Mouse (Mus musculus) c-Kit-positive CD71-negative TER-119-negative erythroid progenitor cells, embryonic 14.5 days (primary cell): Measurements from ENCODE around the gene Srrm4.
"Not testable (repeated sequence)": the region's sequence is repeated elsewhere in the genome, so short reads cannot be mapped to it uniquely, and the experiment has no call there.

ENCODE experiments used
- DNase-seq: peaks from one replicate; pipeline ENCODE4 v3.0.0-alpha.2; 2013; ENCODE audit warnings: low read depth

Gene Srrm4

GRCm38 (mm10) chr5:116442697-116443458 lies 148.7 kb downstream of the Srrm4 start:
- DNase-seq = no peak

- no peak for DNase-seq
These were observed 151.4 kb downstream of the Srrm4 start for GRCm38 (mm10) chr5:116440251-116440650.

- DNase-seq = no peak
These were observed 153.3 kb downstream of the Srrm4 start for GRCm38 (mm10) chr5:116438328-116438727.

- no peak for DNase-seq
These were observed 155.5 kb downstream of the Srrm4 start for GRCm38 (mm10) chr5:116436117-116436516.

GRCm38 (mm10) chr5:116434976-116435850 lies 156.4 kb downstream of the Srrm4 start:
- no peak for DNase-seq

- DNase-seq = no peak
These were observed 158.7 kb downstream of the Srrm4 start for GRCm38 (mm10) chr5:116432871-116433270.

- DNase-seq = no peak
These were observed 164.9 kb downstream of the Srrm4 start for GRCm38 (mm10) chr5:116426701-116427100.

- not testable (repeated sequence) for DNase-seq
These were observed 165.9 kb downstream of the Srrm4 start for GRCm38 (mm10) chr5:116425709-116426108.

GRCm38 (mm10) chr5:116425273-116425672 lies 166.3 kb downstream of the Srrm4 start:
- DNase-seq = no peak

GRCm38 (mm10) chr5:116423746-116424145 lies 167.9 kb downstream of the Srrm4 start:
- DNase-seq = no peak

GRCm38 (mm10) chr5:116422699-116423201 lies 168.9 kb downstream of the Srrm4 start, which contains the start of gene Hspb8:
Gene Hspb8, minus strand, starts transcription at chr5:116422864.
- DNase-seq = no peak

GRCm38 (mm10) chr5:116421791-116422481 lies 169.7 kb downstream of the Srrm4 start:
- DNase-seq = no peak

- no peak for DNase-seq
These were observed 170.8 kb downstream of the Srrm4 start for GRCm38 (mm10) chr5:116420759-116421225.

GRCm38 (mm10) chr5:116420213-116420612 lies 171.4 kb downstream of the Srrm4 start:
- no peak for DNase-seq

GRCm38 (mm10) chr5:116419322-116420045 lies 172.1 kb downstream of the Srrm4 start:
- DNase-seq = no peak

GRCm38 (mm10) chr5:116416208-116416607 lies 175.4 kb downstream of the Srrm4 start:
- no peak for DNase-seq

- DNase-seq = no peak
These were observed 181.7 kb downstream of the Srrm4 start for GRCm38 (mm10) chr5:116409689-116410590.

- no peak for DNase-seq
These were observed 182.7 kb downstream of the Srrm4 start for GRCm38 (mm10) chr5:116408965-116409364.

- no peak for DNase-seq
These were observed 183.7 kb downstream of the Srrm4 start for GRCm38 (mm10) chr5:116407936-116408335.

GRCm38 (mm10) chr5:116407321-116407720 lies 184.3 kb downstream of the Srrm4 start:
- DNase-seq = no peak
